Mouse (Mus musculus) fat pad, adult 2 months (tissue): ENCODE results near the gene Fbxo5.

ENCODE experiments used
- DNase-seq: peaks from one replicate; pipeline ENCODE4 v3.0.0-alpha.2; 2011; ENCODE audit warnings: low read depth, low spot score; ENCODE audit errors: extremely low read depth

Fbxo5 gene

GRCm38 (mm10) chr10:5805243-5805730, at the start of gene Fbxo5:
Gene Fbxo5 (minus strand): TSS chr10:5805600.
- peak; percentile 76 for DNase-seq

DNA sequence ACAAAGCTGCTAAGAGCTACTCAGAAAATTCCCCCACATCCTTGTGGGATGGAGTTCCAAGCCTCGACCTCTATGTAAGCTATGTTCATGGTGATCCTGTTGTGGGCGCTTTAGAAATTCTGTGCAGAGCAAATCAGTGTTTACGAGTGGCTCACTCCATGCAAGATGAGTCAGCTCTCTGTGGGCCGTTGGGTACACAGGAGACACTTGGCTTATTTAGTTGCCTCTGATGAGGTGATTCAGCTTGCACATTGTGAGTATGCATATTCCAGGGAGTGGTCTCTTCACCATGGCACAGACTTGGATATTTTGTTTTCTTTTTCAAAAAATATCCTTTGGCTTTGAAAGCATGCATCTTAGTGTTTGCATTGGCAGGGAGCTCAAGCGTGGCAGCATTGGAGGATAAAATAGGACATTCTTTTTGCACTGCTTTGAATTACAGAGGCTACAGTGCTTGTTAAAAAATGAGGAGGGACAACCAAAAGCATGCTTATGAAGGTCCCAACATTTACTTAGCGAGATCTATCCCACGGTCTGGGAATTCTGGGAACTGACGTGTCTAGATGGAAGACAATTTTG, 48.0 kb upstream of the Fbxo5 start:
- no peak for DNase-seq

DNA sequence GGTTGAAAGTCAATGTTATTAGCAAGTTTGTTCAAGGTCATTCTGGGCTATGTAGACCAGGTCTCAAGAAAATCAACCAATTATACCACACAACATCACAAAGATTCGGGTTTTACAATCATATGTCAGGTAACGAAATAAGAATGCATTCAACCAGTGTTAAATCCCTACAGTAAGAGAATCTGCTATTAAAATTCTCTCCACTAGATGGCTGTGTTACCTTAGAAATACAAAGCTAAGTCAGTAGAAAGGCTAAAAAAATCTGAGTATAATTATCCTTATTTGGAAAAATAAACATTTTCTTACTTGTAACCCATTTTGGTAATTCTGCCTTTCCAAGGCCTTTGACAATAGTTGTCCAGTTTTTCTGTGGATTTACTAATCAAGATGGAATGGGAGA, 41.5 kb upstream of the Fbxo5 start:
- DNase-seq, result no peak

- DNase-seq, result no peak
Measured at GRCm38 (mm10) chr10:5841369-5841768, 36.0 kb upstream of the Fbxo5 start.

- no peak for DNase-seq
Measured at GRCm38 (mm10) chr10:5826336-5827025, 21.1 kb upstream of the Fbxo5 start.

DNA sequence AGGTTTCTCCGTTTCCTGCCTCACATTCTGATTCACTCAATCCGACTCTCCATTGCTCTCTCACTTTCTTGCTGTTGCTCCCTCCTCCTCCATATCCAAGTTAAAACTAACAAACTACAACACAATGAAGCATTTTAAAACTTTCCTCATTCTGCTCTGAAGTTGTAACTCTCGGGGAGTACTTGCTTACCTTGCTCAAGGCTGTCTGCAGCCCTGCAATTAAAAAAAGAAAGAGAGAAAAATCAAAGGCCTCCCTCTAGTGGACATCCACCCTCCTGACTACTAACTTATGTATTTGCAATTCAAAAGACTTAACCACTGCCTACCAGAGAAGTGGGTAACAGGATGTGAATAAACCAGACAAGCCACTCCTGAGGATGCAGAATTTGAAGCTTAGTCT, 19.4 kb upstream of the Fbxo5 start:
- DNase-seq, result no peak

DNA sequence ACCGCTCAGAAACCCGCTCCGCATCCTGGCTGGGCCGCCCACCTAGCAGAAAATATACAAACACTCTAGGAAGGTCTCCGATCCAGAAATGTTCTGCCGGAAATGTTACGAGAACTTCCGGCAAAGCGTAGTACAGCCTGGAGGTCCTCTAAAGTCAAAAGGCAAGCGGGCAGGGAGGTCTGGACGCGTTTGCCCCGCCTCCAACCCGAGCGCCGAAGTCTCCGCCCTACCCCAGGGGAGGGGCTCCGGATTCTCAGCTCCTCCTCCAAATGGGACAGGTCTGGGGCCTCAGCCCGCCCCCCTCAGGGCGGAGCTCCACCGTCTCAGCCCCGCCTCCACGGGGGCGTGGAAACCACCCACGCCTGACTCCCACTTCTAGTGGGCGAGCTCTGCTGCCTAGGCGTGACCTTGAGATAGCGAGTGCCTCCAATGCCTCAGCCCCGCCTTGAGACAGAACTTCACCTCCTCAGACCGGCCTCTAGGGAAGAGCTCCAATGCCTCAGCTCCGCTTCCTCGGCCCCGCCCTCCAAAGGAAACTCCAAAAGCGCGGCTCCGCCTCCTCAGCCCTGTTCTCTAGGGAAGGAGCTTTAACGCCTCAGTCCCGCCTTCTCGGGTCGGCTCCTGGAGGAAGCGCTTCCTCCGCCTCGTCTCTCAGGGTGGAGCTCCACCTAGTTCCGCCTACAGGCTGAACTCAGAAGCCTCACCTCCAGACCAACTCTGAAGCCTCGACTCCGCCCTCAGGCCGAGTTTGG, 18.5 kb upstream of the Fbxo5 start, which contains the start of gene Mtrf1l:
Mtrf1l (minus strand) TSS at position 171 of the 752 bp plus-strand sequence.
- peak; percentile 93 for DNase-seq

- DNase-seq, result no peak
Measured at GRCm38 (mm10) chr10:5823291-5823739, 17.9 kb upstream of the Fbxo5 start.

DNA sequence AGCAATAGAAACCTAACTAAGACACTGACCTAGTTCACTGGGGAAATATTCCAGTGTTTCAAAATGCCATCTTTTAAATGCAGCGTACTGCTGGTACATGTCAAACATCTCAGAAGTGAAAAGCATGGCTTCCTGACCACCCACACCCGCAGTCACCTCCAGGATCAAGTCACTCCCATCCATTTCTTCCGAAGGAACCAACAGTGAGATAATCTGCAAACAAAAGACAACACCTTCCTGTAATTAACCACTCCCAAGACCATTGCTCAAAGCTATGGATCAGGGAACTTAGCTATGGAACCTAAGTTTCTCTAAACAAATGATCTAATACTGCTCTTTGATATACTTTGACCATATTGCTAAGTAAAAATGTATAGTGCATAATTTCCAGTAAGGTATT, 13.4 kb upstream of the Fbxo5 start:
- no peak for DNase-seq

- DNase-seq, result no peak
Measured at GRCm38 (mm10) chr10:5815968-5816367, 10.6 kb upstream of the Fbxo5 start.

GRCm38 (mm10) chr10:5813724-5814123, 8.3 kb upstream of the Fbxo5 start:
- DNase-seq, result no peak

GRCm38 (mm10) chr10:5807683-5808082, 2.3 kb upstream of the Fbxo5 start:
- no peak for DNase-seq

- no peak for DNase-seq
Measured at GRCm38 (mm10) chr10:5806996-5807395, 1.6 kb upstream of the Fbxo5 start.

GRCm38 (mm10) chr10:5806416-5806815, 1.0 kb upstream of the Fbxo5 start:
- DNase-seq, result no peak

- peak; percentile 50 for DNase-seq
Measured at GRCm38 (mm10) chr10:5805731-5806307, 419 bp upstream of the Fbxo5 start.

DNA sequence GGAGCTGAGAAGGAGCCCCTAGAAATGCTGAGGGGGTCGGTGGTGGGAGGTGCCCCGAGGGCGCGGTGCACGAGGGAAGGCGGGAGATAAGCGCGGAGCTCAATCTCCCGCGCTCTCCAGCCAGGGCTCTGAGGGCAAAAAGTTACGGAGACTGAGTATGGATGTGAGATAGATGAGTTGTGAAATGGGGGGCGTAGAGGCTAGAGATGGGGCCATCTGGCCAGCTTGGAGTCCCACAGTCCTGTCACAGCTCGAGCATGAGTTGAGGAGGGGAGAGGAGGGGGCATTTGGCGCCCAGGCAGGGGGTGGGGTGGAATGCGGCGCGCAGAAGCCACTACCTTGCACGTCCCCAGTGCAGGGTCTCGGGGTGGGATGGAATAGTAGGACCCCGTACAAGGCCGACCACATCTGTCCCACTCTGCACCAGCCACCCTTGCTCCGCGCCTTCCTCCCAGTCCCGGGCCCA, 676 bp downstream of the Fbxo5 start:
- DNase-seq, result no peak

GRCm38 (mm10) chr10:5803739-5804138, 1.7 kb downstream of the Fbxo5 start:
- no peak for DNase-seq

- no peak for DNase-seq
Measured at GRCm38 (mm10) chr10:5802866-5803265, 2.5 kb downstream of the Fbxo5 start.

DNA sequence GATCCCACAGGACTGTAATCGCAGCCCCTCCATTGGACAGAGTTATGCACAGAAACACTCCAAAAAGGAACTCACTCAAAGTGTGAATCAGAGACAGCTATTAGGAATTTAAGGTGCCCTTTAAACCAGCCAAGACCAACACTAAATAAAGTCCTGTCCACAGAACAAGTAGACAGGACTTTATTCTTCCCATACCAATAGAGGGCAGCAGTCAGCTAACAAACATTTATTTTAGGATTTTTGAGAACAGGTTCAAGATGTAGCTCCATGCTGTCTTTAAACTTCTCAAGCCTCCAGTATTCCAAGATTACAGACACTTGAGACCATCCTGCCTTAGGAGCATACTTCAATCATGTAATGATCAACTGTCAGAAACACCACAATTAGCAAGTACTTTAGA, 4.9 kb downstream of the Fbxo5 start:
- DNase-seq, result no peak

- no peak for DNase-seq
Measured at GRCm38 (mm10) chr10:5798069-5798468, 7.3 kb downstream of the Fbxo5 start.

DNA sequence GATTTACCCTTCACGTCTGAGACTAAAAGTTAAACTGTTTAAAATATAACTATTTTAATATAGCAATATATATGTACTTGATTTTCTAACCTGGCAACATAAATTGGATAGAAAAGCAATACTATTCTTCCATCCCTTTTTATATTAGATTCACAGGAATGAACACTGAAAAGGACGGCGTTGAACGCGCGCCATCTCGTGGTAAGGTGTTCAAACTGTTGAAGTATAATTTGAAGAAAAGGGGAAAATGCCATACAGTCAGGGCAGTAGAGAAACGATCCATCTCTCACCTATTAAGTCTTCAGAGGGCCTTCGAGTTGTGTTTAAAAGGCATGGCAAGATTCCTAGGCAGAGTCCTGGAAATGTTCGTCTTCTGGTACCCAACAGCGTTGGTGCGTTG, 14.7 kb downstream of the Fbxo5 start:
- no peak for DNase-seq
